Mouse (Mus musculus) neutrophil, adult 5-6 weeks (primary cell): Measurements from ENCODE around the gene Gfod2. TPM values are rescaled to one million over a fixed set of nuclear protein-coding genes. Genes with fewer than 3 reads are reported as not detected.

Experiments used
- ATAC-seq: fragments of 151-379, 151-347 bp; 2 replicates; pipeline ENCODE4 v1.8.0; 2017; ENCODE audit warnings: mild to moderate bottlenecking, moderate TSS enrichment; ENCODE audit not compliant: insufficient number of reproducible peaks, poor library complexity, low FRiP score, severe bottlenecking; ENCODE audit errors: extremely low read depth
- total RNA-seq: library from RNA; stranded (forward); fragments of 200-1000 nt; gene quantifications from 2 replicates; pipeline ENCODE4 v1.2.3, GENCODE M21; 2017

The Gfod2 gene
- total RNA-seq, 1 experiment from 2014 or later, result 1.6 TPM

GRCm38 (mm10) chr8:105690978-105691377 is 67.5 kb downstream of the Gfod2 start:
- ATAC-seq, result no peak

GRCm38 (mm10) chr8:105689983-105690360 is 68.5 kb downstream of the Gfod2 start:
- ATAC-seq, result no peak

DNA sequence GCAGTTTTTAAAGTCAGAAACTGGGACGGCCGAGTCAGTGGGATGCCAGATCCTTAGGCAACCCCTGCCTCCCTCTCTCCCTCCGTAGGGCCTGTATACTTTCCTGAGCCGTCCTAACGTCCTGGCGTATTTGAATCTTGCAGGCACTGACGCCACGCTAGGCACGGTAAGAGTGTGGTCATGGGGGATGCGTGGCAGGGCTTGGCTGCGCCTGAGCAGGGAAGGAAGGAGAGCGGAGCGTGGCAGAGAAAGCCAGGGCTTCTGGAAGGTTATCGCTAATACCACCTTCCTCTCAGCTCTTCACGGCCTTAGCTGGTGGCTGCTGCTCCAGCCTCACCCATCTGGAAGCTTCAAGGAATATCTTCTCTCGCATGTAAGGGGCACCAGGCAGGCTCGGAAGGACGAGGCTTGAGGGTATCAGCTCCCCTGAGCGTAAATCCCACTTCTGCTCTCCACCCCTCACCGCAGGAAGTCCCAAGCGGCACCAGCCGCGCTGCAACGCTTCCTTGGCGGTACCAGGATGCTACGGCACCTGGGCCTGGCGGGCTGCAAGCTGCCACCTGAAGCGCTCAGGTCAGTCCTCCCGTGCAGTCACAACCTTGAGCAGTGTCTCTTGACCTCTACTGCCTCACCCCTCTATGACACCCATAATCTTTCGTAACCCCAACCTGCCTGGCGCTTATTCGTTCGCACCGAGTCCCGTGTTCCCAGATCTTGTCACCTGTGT is 69.0 kb downstream of the Gfod2 start:
- no peak for ATAC-seq

DNA sequence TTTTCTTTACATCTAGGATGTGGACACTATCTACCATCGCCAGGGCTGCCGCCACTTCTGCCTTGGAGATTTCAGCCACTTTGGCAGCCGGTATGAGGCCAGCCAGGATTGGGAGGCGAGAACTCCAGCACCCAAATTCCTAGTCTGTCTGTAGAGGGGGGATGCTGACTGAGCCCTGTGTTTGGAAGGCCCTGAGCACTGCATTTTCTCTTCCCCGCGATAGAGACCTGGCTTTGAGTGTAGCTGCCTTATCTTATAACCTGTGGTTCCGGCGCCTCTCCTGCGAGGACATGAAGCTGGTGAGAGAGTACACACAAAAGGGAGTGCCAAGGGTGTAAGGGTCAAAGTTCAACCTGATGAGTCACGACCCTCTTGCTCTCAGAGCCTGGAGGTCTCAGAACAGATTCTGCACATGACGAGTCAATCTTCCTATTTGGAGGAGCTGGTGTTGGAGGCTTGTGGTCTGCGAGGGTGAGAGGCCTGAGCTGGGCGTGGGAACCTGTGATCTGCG is 70.2 kb downstream of the Gfod2 start:
- no peak for ATAC-seq

- no peak for ATAC-seq
These were observed 71.0 kb downstream of the Gfod2 start for GRCm38 (mm10) chr8:105687512-105687911.

DNA sequence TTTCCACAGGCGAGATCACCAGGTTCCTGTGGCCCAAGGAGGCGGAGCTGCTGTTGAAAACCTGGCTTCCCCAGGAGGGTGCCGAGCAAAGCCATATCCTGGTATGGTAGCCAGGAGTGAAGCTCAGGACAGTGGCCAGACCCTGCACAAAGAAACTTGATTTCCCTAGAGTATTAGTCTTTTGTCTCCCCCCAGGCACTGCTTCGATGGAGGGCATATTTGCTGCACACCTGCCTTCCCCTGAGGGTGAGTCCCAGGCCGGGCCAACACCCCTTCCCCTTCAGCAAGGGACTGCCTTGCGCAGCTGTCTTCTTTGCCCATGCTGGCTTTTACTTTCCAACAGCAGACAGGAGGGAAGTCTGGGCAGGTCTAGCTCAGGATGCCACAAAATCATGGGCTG is 71.9 kb downstream of the Gfod2 start:
- ATAC-seq, result no peak

- peak; percentile 88 for ATAC-seq
These were observed 72.6 kb downstream of the Gfod2 start, which contains the start of gene Carmil2 for GRCm38 (mm10) chr8:105685796-105686308. Carmil2 (plus strand) TSS chr8:105686274.

DNA sequence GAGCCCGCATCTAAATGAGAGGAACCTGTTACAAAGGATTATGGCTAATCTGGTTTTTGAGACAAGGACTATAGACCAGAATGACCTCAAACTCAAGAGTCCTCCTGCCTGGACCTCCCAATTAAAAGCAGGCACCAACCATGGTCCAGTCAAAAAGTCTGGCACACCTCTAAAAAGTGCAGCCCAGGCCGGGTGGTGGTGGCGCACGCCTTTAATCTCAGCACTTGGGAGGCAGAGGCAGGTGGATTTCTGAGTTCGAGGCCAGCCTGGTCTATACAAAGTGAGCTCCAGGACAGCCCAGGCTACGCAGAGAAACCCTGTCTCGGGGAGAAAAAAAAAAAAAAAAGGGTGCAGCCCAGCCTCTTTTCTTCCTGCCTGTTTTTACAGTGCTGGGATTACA is 73.1 kb downstream of the Gfod2 start:
- ATAC-seq, result no peak

DNA sequence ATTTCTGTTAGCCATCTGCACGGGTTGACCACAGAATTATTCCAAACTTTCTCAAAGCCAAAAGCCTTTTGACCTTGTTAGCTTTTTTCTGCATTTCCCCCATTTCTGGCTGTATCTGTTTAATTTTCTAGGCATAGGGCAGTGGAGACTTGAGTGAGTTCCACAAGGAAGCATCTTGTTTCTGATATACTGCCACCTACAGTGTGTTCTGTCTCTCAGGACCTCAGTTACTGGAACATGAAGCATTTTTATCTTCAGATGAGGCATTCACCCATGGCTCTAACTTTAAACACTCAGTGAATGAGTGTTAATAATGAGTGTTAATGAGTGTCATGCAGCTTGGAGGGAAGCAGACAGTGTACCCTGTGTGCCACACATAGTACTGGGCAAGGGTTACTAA is 80.6 kb downstream of the Gfod2 start:
- no peak for ATAC-seq

Other genes starting within 250 kb of the Gfod2 start
- gene Hsd11b2, start 239.9 kb downstream of the Gfod2 start, total RNA-seq, result not detected in 2 replicates
- 71.1 and 86.3 TPM in 2 replicates for gene Atp6v0d1, start 192.6 kb downstream of the Gfod2 start, total RNA-seq
- 6.2 and 7.6 TPM in 2 replicates for gene Ripor1, start 153.4 kb downstream of the Gfod2 start, total RNA-seq
- gene Ctcf, start 122.1 kb downstream of the Gfod2 start, total RNA-seq, result 140 and 147 TPM in 2 replicates
- not detected in 2 replicates for gene Agrp, start 121.3 kb downstream of the Gfod2 start, total RNA-seq
- gene Carmil2, start 72.4 kb downstream of the Gfod2 start, total RNA-seq, result 27.5 and 29.7 TPM in 2 replicates
- gene Acd, start 57.6 kb downstream of the Gfod2 start, total RNA-seq, result 28.7 and 29.8 TPM in 2 replicates
- 3.8 and 4.7 TPM in 2 replicates for gene Pard6a, start 57.5 kb downstream of the Gfod2 start, total RNA-seq
- not detected in 2 replicates for gene 4933405L10Rik, start 51.0 kb downstream of the Gfod2 start, total RNA-seq
- gene Enkd1, start 50.5 kb downstream of the Gfod2 start, total RNA-seq, result 0.58 and 0.86 TPM in 2 replicates
- gene Ranbp10, start 68.7 kb upstream of the Gfod2 start, total RNA-seq, result 16.9 and 17.2 TPM in 2 replicates
- 1.3 and 1.5 TPM in 2 replicates for gene Tsnaxip1, start 69.1 kb upstream of the Gfod2 start, total RNA-seq
- gene Cenpt, start 94.6 kb upstream of the Gfod2 start, total RNA-seq, result 6.4 and 10.4 TPM in 2 replicates
- gene Thap11, start 96.5 kb upstream of the Gfod2 start, total RNA-seq, result 16.3 and 16.6 TPM in 2 replicates
- gene Nutf2, start 101.9 kb upstream of the Gfod2 start, total RNA-seq, result 18.9 and 23.7 TPM in 2 replicates
- gene Edc4, start 122.2 kb upstream of the Gfod2 start, total RNA-seq, result 53.4 and 54.1 TPM in 2 replicates
- gene Nrn1l, start 134.9 kb upstream of the Gfod2 start, total RNA-seq, result not detected in 2 replicates
- gene Pskh1, start 141.8 kb upstream of the Gfod2 start, total RNA-seq, result 16.8 and 17.8 TPM in 2 replicates
- 3.5 and 5.9 TPM in 2 replicates for gene Ctrl, start 175.2 kb upstream of the Gfod2 start, total RNA-seq
- gene Psmb10, start 179.8 kb upstream of the Gfod2 start, total RNA-seq, result 56.2 and 67.8 TPM in 2 replicates
- gene Lcat, start 184.7 kb upstream of the Gfod2 start, total RNA-seq, result not detected in 2 replicates
- 2.7 and 4.8 TPM in 2 replicates for gene Slc12a4, start 207.4 kb upstream of the Gfod2 start, total RNA-seq
- not detected in 2 replicates for gene Dpep3, start 220.8 kb upstream of the Gfod2 start, total RNA-seq
- 19.4 and 19.6 TPM in 2 replicates for gene Dus2, start 232.7 kb upstream of the Gfod2 start, total RNA-seq
- not detected in 2 replicates for gene Dpep2nb, start 247.3 kb upstream of the Gfod2 start, total RNA-seq